Mouse (Mus musculus) adrenal gland, adult (tissue): ENCODE data around the gene Capn11.
A peak's percentile ranks its signal among the peaks of the same experiment; 100 is the strongest.

Source experiments
- DNase-seq, 2 experiments: peaks; one replicate each; pipeline ENCODE4 v3.0.0; 2022 to 2023; ENCODE audit warnings: low spot score in 1 of 2; ENCODE audit not compliant: inconsistent age in 2 of 2

Capn11 gene

DNA sequence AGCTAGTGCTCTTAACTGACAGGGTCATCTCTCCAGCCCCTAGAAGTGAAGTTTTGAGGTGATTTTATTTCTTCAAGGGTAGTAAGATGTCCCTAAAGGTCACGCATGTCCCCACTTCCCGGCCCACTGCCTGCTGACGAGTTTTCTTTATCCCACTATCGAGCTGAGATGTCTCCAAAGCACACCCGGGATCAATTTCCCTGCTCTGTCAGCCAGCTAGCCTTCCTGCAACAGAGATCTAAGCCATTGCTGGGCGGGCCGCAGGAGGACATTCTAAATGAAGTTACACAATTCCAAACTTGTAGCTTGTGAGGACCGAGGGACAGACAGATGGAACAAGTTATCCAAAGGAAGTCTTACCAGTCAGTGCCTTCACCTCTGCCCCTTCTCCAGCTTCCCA lies 58.9 kb downstream of the Capn11 start:
- DNase-seq: no peak

DNA sequence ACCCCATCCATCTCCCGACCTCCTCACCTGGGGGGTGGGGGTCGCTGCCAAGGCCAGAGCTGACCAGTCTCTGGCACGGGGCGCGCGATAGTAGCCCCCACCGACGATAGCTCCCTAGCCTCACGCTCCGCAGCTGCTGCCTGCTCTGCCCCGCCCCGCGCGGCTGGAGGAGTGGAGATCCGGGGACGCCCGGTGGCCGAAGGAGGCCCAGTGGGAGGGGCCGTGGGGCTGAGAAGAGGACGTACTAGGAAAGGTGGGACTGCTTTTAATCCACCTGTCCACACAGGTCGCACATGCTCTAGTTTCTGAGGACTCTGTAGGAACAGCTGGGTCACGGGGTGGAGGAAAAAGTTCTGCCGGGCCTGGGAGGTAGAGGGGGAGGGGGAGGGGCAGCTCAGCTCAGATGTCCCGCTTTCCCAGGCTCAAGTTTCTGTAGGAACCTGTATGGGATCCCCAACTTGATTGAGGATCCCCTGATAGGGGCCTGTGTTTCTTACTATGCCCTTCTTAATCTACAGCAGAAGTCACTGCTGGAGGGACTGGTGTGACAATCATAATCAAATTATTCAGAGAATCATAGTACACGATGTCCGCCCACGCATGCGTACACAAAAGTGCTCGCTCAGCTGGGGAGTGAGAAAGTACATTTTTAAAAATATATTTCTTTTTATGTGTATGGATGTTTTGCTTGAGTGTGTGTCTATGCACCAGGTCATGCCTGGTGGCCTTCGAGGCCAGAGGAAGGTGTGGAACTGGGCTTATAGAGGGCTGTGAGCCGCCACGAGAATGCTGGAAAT lies 59.5 kb downstream of the Capn11 start, which contains the start of gene Slc29a1:
Gene Slc29a1 (minus strand): TSS at position 161 of the 797 bp plus-strand sequence.
- DNase-seq: peak; percentile 83 to 88

DNA sequence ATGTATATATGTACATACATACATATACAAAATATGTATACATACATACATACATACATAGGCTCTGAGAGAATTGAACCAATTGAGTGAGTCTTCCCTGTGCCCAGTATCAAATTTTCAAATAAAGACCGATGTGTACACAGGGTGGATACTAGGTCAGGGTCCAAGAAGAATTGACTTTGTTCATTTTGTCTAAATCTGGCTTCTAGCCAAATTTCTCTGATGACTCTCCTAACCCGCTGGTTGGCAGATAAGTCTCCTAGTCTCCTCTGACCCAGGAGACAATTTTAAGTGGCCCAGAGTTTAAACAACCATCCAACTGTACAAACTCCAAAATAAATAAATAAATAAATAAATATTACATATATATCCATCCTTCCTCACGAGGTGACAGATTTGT lies 60.2 kb downstream of the Capn11 start:
- peak in 1 of 2 experiments; percentile 40 for DNase-seq

DNA sequence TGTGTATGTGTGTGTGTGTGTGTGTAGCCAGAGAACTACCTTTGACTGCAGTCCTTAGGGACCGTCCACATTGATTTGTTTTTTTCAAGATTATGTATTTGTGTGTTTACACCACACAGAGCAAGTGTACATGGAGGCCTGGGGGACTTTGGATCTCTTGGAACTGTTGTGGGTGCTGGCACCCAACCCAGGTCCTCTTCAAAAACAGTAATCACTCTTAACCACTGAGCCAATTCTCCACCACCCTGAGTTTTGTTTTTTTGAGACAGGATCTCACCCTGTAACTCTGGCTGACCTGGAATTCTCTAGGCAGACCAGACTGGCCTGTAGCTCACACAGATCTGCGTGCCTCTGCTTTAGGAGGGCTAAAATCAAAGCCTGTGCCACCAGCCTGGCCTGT lies 60.7 kb downstream of the Capn11 start:
- peak in 1 of 2 experiments; percentile 49 for DNase-seq

DNA sequence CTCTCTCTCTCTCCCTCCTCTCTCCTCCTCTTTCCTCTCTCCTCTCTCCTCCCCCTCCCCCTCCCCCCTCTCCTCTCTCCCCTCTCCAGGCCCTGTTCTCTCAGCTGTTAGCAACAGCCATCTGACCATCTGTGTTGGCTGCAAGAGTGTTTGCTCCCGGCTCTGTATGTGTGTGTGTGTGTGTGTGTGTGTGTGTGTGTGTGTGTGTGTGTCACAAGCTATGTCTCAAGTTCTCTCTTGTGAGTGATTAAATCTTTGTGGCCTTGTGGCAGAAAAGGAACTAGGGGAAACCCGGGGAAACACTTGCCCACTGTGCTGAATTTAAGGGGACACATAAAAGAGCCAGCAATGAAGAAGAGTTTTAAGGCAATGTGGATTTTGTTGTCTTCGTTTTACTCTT lies 61.3 kb downstream of the Capn11 start:
- peak in 1 of 2 experiments; percentile 72 for DNase-seq

DNA sequence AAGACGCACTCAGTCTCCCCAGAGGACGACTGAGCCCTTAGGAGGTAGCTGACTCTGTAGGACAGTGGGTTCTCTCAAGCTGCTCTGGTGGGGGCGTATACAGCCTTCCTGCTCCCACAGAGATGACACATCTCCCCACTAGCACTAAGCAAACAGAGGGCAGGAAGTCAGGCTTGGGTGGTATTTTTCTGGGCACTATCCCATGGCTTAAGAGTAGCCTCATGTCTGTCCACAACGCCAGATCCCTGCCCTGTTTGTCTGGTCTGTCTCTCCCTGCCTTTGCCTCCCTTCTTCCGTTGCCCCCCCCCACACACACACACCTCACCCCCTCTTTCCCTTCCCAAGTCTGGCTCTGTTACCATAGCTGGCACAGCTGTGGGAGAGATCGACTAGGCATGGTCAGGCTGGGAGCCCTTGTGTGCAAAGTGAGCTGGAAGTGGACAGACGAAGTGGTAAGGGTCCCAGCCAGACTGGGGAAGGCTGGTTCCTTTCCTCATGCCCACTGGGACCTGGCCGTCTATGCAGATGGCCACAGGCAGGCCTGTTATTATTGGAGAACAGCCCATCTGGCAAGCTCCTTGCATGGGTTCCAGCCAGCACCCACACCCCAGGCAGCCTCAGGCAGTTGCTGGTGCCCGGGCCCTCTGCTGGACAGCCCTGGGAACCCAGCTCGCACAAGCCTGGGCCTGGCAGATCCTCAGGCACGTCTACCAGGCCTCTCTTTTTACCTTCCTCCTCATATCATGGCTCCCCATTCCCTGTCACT lies 62.3 kb downstream of the Capn11 start:
- DNase-seq: peak; percentile 88 to 95

DNA sequence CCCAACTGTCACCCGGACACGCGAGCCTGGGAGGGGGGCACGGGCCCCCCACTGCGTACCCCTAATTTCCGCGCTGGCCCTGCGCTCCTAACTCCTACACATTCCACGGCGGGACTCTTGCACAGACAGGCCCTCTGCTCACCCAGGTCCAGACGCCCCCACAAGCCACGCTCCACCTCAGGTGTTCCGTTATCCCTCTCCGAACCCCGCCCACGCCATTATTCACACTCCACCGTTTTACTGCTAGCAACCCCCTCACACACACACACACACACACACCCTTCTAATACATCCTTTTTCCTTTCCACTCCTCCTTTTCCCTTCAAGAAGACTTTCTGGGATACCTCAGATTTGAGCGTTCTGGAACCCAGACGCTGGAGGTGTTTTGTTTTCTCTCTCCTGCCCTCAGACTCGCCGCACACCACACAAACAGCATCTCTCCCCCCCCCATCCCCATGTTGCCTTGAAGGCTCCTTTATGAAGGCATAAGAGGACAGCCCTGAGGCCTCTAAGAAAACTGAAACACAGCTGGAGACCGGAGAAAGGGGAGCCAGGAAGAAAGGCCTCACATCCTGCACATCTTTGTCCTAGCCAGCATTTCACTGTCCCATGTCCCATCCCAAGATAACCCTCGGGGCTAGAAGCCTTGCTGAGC lies 63.3 kb downstream of the Capn11 start:
- DNase-seq: no peak

DNA sequence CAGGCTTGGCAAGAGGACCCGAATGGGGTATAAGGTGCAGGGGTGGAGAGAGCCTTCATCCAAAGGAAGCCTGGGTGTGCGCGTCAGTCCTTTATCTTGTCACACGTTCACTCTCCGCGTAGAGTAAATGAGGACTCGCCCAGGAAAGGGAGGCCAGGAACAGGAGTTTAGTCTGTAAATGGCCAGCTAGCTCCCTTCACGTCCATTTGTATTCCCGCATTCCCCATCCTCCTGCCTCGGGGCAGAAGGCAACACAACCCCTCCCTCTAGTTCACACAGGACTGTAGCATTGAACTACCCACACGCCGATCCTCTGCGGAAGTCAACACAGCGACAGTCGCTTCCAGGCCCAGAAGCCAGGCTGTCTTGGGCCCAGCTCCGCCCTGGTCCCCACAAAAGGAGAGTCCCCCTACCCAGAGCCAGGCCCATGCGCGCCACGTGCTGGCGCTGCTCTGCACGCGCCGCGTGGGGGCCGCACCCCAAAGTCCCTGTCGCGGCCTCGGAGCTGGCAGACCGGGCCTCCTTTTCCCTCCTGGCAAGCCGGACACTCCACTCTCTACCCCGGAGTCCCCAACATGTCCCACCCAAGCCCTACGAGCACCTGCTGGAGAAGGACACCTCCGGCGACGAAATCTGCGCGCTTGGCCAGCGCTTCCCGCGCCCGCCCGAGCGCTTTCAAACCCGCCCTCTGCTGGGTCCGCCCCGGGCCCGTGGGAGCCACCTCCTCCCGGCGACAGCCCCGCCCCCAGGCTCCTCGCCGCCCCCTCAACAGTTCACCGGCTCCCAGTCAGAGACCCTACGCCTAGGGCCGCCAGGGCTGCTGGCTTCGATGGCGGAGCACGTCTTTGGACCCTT lies 64.0 kb downstream of the Capn11 start:
- DNase-seq: peak; percentile 89 to 93

DNA sequence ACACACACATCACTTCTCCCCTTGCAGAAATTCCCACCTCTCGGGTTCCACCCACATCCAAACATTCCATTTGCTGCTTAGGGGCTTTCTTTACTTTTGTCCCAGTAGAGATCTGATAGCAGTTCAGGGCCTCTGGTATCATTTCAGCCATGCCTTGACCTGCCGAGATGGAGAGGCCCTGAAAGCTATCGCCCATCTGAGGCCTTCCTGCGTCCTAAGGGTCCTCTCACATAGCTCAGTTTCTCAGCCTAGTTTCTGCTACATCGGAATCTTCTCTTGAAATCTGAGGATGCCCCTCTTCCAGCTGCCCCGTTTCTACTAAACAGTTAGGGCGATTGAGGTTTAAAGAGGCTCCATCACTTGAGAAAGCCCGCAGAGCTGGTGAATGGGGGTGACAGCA lies 64.9 kb downstream of the Capn11 start:
- peak in 1 of 2 experiments; percentile 54 for DNase-seq

DNA sequence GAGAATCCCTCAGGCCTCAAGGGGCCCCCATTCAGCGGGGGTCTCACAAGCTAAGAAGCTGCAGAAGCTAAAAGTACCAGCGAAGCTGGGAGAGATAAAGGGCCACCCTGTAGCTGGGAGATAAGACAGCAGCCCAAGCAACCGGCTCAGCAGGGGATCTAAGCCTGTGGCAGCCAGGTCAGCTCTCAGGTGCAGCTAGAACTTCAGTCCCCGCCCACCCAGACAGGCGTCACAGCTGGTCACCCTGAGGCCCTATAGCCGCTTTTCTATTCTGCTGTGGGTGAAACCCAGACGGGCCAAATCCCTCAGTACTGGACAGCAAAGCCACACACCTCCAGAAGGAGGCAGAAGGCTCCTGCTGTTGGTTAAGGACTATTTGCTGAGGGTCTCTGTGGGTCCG lies 65.6 kb downstream of the Capn11 start:
- DNase-seq: peak; percentile 47 to 68

DNA sequence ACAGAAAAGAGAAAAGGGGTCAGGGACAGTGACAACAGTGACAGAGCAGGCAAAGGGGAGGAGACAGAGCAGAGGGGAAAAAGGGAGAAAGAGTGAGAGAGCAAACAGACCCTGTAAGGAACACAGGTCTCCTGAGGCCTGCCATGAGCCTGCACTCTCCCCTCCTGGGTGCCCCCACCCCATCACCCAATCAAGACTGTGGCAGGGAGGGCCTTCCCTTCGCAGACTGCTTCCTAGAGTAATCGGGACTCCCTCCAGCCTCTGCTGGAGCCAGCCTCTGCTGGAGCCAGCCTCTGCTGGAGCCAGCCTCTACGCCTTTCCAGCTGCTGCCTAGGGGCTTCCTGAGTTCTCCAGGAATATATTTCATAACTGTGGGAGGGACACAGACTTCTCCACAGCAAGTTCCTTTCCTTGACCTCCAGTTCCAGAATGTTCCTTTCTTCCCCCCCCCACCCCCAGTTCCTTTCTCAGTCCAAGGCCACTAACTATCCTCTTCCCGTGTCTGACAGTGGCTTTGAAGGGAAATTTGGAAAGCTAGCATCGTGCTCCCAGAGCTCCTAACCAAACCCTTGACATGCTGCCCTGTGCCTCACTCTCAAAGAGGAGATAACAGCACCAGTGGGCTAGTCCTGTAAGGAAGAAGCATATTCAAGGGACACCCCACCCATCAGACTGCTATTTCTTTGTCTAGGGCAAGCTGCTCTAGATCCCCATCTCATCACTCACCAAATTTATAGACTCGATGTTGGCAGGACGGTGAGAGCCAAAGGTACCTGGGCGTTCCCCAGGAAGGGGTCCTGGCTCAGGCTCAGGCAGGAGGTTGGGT lies 66.3 kb downstream of the Capn11 start:
- peak; percentile 71 to 88 for DNase-seq

DNA sequence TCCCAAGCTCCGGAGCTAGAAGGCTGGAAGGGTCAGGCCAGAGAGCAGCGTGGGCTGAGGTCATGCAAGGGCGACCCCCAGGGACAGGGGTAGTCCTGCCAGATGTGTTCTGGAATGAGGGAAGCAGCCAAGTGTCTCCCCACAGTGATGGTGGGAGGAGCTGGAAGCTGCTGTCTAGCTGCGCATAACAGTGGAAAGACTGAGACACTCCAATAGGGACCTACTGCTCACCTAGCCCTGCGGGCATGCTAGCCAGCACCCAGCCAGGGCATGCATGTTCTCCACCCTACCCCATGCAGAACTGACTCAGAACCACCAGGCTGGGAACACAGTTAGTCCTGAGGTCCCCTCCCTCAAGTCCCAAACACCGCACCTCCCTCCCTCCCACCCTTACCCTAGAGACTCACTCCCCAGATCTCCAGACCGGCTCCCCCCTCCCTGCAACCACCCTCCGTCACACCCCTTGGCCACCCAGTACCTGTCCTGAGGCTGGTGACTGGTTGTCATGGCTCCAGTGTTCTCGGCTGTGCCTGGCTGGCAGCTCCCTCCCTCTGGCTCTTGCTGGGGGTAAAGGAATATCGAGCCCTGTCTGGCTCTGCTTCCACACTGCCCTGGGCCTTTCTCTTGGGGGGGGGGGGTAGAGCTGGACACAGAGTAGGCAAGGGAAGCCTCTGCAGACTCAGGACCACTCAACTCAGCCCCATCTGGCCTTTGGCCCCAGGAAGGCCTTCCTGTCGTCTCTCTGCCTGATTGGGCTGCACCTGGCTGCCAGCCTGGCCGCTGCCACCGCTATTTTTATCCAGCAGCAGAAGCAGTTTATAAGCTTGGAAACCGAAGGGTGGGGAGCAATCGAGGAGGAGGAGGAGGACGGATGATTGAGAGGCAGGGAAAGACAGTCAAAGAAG lies 67.2 kb downstream of the Capn11 start:
- peak; percentile 62 to 83 for DNase-seq

DNA sequence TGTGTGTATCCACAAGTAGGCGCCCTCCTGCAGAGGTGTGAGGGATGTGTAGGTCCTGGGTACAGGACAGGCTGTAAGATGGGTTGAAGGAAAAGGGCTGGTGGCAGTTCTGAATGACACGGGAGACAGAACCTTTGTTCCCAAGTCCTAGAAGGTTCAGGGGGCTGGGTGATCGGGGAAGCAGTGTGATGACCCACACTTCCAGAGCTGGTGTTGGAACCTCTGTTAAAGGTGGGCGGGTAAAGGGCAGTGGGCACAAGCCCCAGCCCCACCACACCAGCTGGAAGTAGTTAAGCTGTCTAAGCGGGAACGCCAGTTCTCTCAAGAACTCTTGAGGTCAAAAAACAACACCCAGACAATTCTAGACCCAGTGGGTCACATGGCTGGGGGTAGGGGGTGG lies 68.7 kb downstream of the Capn11 start:
- peak; percentile 13 to 50 for DNase-seq

DNA sequence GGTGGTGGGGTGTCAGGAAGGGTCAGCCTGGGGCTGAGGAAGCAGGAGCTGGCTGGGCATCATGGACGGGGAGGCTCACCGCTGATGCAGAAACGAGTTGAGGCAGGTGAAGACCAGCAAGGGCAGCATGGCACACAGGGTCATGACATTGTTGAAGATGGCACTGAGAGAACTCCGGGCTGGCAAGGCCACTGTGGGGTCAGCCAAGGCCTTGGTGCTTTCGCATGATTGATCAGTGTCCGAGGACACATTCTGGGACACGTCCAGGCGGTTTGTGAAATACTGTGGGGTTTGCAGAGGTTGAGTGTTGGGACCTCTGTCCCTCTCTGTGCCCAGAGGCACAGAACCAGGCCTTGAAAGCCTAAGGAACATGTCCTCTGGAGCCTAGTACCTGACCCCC lies 69.3 kb downstream of the Capn11 start:
- DNase-seq: peak; percentile 75 to 91

DNA sequence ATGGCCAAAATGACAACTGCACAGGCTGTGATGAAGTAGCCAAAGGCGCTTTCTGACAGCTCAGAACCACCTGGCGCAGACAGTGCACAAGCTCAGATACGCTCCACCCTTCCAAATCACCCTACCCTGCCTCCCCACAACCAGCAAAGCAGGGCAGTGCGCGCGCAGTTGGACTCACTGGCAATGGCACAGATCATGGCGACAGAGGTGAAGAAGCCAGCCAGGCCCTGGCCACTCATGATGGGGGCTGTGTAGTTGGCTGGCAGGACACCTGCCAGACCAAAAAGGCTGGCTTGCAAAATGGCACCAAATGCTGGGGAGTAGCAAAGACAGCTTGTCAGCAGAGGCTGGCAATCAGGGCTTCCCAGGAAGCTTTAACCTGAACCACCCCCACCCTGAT lies 69.9 kb downstream of the Capn11 start:
- peak; percentile 20 to 47 for DNase-seq

DNA sequence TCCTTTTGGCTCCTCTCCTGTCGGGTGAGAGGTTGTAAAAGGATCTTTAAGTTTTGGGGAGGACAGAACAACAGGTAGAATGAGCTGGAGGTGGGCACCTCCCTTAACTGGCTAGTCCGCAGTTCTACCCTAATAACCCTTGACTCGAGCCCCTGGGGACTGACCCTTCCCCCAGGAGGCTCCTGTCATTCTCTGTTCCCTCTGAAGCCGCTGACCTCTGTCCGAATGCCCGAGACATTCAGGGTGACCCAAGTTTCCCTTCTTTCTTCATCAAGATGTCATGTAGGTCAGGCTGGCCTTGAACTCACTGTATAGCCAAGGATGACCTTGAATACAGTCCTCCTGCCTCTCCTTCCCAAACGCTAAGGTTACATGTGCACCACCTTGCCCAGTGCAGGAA lies 70.8 kb downstream of the Capn11 start:
- DNase-seq: peak; percentile 9 to 44

DNA sequence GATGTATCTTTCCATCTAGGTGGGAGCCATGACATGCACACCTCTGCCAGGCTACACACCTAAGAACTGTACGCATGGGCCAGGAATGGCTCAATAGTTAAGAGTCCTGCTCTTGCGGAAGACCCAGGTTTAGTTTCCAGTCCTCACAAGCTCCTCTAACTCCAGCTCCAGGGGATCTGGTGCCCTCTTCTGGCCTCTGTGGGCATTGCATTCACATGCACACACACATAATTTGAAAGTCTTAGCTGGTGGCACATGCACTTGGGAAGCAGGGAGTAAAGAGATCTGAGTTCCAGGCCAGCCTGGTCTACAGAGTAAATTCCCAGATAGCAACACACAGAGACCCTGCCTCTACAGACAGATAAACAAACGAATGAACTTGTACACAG lies 72.7 kb downstream of the Capn11 start:
- peak in 1 of 2 experiments; percentile 67 for DNase-seq

DNA sequence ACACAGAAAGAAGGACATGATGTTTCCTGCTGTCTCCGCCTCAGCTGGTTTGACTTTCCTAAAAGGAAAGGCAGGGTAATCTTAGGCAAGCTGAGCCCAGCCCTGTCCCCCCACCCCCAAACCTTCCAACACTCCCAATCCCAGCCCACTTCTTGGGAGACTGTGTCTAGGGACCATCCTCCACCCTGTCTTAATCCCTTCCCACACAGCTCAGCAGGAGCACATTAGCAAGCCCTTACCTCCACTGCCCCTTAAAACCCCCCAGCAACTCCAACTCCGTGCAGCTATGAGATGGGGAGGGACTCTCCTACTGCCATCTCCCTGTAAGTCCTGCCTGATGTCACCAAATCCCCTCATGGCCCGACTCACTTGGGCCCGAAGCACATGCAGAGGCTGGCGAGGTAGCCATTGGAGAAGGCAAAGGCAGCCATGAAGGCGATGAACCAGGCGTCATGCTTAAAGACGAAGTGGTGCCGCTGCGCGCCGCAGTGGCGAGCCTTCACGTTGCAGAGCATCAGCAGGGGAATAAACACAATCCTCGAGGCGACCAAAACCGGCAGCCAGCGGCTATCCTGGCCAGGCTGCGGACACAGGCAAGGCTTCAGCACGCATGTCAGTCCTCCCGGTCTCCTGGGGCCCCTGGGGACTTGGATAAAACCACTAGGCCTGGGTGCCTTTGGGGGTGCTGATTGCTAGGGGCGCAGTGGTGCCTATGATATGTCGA lies 73.2 kb downstream of the Capn11 start:
- DNase-seq: peak in 1 of 2 experiments; percentile 47
